Mouse (Mus musculus): Measurements from ENCODE around the gene Dnhd1.
"Not testable (repeated sequence)": the region's sequence is repeated elsewhere in the genome, so short reads cannot be mapped to it uniquely, and the experiment has no call there.

Gene Dnhd1

DNA sequence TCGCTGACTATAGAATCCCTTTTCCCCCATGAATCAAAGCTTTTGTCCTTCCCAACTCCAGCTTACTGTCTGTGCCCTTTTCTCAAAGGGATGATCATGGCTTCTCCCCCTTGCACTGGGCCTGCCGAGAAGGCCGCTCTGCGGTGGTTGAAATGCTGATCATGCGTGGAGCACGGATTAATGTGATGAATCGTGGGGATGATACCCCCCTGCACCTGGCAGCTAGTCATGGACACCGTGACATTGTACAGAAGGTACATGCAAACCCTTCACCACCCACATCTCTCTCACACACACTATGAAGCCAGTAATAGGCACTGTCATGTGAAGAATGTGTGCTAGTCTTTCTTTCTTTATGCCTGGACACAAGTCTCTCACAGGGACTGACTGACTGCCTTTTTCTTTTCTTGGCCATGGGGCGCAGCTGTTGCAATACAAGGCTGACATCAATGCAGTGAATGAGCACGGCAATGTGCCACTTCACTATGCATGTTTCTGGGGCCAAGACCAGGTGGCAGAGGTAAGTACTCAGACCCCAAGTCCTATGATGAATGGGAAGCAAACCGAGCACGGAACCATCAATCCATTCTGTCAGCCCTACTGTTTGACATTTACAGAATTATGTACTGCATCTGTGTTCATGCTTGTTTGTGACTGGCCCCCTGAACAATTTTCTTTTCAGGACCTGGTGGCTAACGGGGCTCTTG, 89.6 kb downstream of the Dnhd1 start:
- no peaks in the 10 kb centered on the region for H3K27me3 ChIP-seq (ENCODE audit: control insufficient read depth, insufficient read depth, low read length, poor library complexity, severe bottlenecking)
- DNase-seq (ENCODE audit: low read depth, low spot score): no peak

DNA sequence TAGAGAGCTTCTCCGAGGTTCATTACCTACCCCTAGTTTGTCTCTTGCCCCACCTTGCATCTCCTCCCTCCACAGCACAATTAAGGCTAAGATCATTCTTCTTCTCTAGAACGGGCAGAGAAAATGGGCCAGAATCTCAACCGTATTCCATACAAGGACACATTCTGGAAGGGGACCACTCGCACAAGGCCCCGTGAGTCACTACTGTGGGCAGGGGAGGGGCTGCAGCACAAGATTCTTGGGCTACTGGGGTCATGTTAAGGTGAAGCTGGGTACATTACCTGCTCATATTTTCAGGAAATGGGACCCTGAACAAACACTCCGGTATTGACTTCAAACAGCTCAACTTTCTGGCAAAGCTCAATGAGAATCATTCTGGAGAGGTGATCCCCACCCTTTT, 90.2 kb downstream of the Dnhd1 start:
- no peaks in the 10 kb centered on the region for H3K27me3 ChIP-seq (ENCODE audit: control insufficient read depth, insufficient read depth, low read length, poor library complexity, severe bottlenecking)
- H3K36me3 ChIP-seq (ENCODE audit: control insufficient read depth, insufficient read depth, low read length, poor library complexity, severe bottlenecking): peaks cover 2% of the 10 kb centered on the region
- DNase-seq (ENCODE audit: low read depth, low spot score): no peak

More for the DNA sequence above, 89.6 kb downstream of the Dnhd1 start:
- peaks cover 2% of the 10 kb centered on the region for H3K36me3 ChIP-seq (ENCODE audit: control insufficient read depth, insufficient read depth, low read length, poor library complexity, severe bottlenecking)

DNA sequence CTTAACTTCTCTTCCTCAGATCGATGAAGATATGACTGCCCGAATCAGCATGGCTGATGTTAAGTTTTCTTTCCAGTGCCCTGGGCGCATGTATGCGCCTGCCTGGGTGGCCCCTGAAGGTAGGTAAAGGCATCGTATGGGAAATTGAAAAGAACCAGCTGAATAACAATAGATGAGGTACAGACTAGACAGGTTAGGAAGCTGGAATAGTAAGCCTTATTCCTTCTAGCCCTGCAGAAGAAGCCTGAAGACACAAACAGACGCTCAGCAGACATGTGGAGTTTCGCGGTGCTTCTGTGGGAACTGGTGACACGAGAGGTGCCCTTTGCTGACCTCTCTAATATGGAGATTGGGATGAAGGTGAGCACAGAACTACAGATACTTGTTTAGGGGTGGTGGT, 91.4 kb downstream of the Dnhd1 start:
- H3K27me3 ChIP-seq (ENCODE audit: control insufficient read depth, insufficient read depth, low read length, poor library complexity, severe bottlenecking): no peaks in the 10 kb centered on the region
- H3K36me3 ChIP-seq (ENCODE audit: control insufficient read depth, insufficient read depth, low read length, poor library complexity, severe bottlenecking): peaks cover 4% of the 10 kb centered on the region
- no peak for DNase-seq (ENCODE audit: low read depth, low spot score)

DNA sequence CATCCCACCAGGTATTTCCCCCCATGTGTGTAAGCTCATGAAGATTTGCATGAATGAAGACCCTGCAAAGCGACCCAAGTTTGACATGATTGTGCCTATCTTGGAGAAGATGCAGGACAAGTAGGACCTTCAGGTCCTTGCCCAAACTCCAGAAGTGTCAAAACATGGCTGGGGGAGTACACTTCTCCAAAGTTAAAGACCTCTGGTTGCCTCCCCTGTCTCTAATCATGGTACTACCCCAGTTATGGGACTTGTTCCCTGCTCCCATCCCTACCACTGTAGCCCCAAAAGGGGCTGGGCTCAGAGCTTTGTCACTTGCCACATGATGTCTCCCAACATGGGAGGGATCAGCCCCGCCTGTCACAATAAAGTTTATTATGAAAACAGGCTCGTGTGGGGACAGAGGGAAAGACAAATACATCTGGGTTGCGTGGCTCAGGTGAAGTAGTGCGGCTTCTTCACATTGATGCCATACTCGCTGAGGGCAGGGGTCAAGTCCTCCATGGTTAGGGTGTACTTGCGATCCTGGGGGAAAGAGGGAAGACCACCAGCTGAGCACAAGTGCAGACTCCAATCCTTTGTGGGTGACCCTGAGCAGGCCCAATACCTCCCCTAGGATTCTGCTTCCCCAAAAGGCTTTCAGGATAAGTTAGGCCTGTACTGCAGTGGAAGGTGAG, 92.0 kb downstream of the Dnhd1 start:
- H3K36me3 ChIP-seq (ENCODE audit: control insufficient read depth, insufficient read depth, low read length, poor library complexity, severe bottlenecking); H3K27me3 ChIP-seq (ENCODE audit: control insufficient read depth, insufficient read depth, low read length, poor library complexity, severe bottlenecking); DNase-seq (ENCODE audit: low read depth, low spot score): not testable (repeated sequence)

DNA sequence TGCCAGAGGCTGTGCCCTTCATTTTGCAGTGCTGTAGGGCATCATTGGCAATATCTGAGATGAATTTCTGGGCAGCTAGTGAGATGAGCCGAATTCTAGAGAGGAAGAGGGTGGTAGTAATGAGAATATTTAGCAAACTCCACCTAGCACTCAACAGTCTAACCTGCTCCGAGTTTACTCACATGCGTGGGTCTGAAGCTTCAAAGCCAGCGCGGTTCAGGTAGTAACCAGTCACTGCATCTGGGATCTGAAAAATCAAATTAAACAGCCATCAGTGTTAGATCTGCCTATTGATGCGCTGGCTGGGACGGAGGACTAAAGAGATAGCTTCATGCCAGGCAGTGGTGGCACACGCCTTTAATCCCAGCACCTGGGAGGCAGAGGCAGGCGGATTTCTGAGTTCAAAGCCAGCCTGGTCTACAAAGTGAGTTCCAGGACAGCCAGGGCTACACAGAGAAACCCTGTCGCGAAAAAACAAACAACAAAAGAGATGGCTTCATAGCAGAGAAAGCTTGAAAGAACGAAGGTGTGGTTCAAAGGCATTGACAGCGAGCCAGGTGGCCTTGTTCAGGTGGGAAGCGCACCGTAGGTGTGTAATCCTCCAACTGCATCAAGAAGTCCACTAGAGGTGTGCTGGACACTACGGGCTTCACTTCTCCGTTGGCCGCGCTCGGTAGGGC, 92.8 kb downstream of the Dnhd1 start:
- H3K36me3 ChIP-seq (ENCODE audit: control insufficient read depth, insufficient read depth, low read length, poor library complexity, severe bottlenecking); DNase-seq (ENCODE audit: low read depth, low spot score); H3K27me3 ChIP-seq (ENCODE audit: control insufficient read depth, insufficient read depth, low read length, poor library complexity, severe bottlenecking): not testable (repeated sequence)

DNA sequence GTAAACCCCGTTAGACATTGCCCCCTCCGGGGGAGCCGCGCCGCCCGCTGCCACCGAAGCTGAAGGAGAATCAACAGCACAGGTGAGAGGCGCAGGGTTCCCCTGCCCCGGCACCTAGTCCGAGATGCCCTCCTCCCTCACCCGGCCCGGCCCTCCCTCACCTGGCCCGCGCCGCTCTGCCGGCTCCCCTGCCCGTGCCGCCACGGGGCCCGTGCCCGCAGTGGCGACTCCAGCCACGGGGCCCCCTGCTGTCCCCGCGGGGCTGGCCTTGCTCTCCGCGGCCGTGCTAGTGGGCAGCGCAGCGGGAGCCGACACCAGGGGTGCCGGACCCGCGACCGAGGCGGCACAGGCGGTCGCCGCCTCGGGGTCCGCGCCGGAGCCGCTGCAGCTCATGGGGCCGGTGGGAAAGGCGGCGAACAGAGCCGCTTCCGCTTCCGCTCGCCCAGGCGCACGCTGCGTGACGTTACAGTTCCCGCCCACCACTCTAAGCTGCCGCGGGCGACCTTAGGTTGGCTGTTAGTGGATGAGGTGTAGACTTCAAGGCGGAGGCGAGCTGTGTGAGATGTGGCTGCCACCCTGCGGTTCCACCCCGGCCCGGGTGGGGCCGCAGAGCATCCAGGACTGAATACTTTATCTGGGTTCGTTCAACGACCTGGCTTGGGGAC, 93.4 kb downstream of the Dnhd1 start, which contains the start of gene Taf10:
Gene Taf10, minus strand, starts transcription at position 436 of the 665 bp plus-strand sequence.
- DNase-seq (ENCODE audit: low read depth, low spot score): peak; percentile 95
- H3K36me3 ChIP-seq (ENCODE audit: control insufficient read depth, insufficient read depth, low read length, poor library complexity, severe bottlenecking): peaks cover 4% of the 10 kb centered on the region
- H3K27me3 ChIP-seq (ENCODE audit: control insufficient read depth, insufficient read depth, low read length, poor library complexity, severe bottlenecking): no peaks in the 10 kb centered on the region

DNA sequence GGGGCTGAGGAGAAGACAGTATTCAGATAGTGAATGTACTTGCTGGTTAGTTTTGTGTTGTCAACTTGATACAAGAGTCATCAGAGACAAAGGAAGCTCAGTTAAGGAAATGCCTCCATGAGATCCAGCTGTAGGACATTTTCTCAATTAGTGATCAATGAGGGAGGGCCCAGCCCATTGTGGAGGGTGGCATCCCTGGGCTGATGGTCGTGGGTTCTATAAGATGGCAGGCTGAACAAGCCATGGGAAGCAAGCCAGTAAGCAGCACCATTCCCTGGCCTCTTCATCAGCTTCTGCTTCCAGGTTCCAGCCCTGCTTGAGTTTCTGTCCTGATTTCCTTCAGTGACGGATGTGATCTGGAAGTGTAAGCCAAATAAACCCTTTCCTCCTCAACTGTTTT, 97.1 kb downstream of the Dnhd1 start:
- DNase-seq (ENCODE audit: low read depth, low spot score): no peak
- peaks cover 2% of the 10 kb centered on the region; the same call in 1 of the 2 replicates for H3K36me3 ChIP-seq (ENCODE audit: control insufficient read depth, insufficient read depth, low read length, poor library complexity, severe bottlenecking)

DNA sequence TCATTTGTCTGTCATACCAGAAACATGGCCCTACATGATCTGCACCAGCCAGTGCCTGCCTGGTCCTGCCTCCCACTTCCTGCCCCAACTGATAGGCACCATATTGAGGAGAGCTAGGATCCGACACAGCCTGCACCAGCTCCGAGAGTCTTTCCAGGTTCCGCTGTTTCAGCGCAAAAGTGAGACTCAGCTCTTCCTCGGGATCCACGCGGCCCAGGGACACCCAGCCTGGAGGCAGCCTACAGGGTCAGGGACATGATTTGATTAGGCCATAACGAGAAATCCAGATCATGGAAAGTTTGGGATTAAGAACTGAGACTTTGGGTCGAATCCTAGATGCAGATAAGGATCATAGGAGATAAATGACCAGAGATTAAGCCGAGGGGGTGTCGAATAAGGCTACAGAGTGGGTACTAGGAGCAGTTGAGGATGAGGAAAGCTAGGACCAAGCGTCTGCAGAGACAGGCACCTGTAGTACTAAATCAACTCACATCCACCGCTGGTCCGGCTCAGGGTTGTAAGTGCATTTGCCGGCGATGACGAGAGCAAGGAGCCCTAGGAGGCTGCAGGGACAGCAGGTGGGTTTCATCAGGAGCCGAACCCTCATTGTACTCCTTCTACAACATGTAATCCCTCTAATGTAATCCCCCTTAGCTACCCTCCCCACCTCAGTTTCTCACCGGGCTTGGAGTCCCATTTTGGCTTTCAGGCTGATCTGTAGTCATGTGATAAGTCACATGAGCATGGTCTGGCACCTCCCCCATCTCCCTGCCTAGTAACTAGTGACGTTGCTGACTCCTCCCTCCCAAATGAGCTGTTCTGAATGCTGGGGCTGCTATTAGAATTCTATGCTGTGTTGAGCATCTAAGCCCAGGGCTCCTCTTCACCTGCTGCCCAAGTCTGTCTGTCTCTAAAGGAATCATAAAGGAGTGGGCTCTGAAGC, 101.1 kb downstream of the Dnhd1 start, which contains the start of gene Tpp1:
Gene Tpp1, minus strand, starts transcription at position 745 of the 943 bp plus-strand sequence.
- DNase-seq (ENCODE audit: low read depth, low spot score): peak; percentile 97
- no peaks in the 10 kb centered on the region; the same call in 1 of the 2 replicates for H3K36me3 ChIP-seq (ENCODE audit: control insufficient read depth, insufficient read depth, low read length, poor library complexity, severe bottlenecking)
- H3K27me3 ChIP-seq (ENCODE audit: control insufficient read depth, insufficient read depth, low read length, poor library complexity, severe bottlenecking): no peaks in the 10 kb centered on the region

More for the DNA sequence above, 97.1 kb downstream of the Dnhd1 start:
- H3K27me3 ChIP-seq (ENCODE audit: control insufficient read depth, insufficient read depth, low read length, poor library complexity, severe bottlenecking): no peaks in the 10 kb centered on the region

DNA sequence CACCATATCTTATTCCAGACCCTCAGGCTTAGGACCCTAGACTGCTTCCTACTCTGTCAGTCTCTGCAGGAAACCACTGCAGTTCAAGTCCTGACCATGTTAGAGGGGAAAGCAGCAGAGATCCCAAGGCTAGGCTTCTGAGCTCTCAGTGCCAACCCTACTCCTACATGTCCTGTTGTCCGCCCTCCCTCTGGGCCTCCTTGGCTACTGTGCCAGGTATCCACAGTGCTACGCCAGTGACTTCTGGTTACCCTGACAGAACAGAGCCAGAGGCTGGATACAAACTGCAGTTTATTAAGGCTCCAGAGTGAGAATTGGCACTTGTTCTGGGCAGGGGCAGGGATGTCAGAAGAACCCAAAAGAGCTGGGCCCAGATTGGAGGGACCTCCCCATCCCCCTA, 102.1 kb downstream of the Dnhd1 start:
- H3K27me3 ChIP-seq (ENCODE audit: control insufficient read depth, insufficient read depth, low read length, poor library complexity, severe bottlenecking): no peaks in the 10 kb centered on the region
- DNase-seq (ENCODE audit: low read depth, low spot score): no peak
- no peaks in the 10 kb centered on the region; the same call in 1 of the 2 replicates for H3K36me3 ChIP-seq (ENCODE audit: control insufficient read depth, insufficient read depth, low read length, poor library complexity, severe bottlenecking)

DNA sequence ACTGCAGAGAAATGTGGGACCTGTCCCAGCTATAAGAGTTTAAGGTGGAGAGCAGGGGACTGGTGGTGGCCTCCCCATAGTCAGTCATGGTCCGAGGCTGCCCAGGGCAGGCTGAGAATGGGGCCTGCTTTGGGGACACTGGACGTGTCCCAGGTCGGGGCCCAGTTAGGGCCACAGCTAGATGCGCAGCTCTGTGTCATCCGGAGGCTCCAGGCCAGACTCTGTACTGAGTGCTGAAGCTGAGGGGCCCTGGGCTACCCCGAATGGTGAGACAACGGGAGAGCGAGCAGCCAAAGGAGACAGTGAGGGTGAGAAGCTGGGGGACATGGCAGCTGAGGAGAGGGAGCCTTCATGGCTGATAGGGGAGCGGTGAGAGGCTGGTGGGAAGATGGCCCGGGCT, 102.7 kb downstream of the Dnhd1 start:
- no peaks in the 10 kb centered on the region for H3K27me3 ChIP-seq (ENCODE audit: control insufficient read depth, insufficient read depth, low read length, poor library complexity, severe bottlenecking)

DNA sequence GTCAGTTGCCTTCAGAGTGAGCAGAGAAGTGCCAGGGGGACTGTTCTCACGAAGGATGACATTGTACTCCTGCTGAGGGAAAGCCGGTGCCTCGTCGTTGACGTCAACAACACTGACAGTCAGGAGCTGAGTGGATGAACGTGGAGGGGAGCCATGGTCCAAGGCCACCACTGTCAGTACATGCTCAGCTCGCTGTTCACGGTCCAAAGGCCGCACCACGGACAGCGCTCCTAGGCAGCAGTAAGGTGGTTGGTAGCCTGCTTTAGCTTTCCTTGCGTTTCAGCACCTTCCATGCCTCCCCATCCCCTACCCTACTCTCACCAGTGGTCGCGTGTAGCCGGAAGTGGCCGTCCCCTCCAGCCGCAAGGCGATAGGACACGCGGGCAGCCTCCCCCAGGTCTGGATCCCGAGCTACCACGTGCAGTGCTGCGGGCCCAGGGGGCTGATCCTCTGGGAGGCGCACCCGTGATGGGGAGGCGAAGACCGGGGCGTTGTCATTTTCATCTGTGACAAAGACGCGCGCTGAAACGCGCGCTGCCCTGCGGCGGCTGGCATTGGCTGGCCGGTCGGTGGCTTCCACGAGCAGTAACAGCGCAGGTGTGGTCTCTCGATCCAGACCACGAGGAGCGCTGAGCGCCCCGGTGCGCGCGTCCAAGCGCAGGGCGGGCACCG, 111.3 kb downstream of the Dnhd1 start:
- H3K27me3 ChIP-seq (ENCODE audit: control insufficient read depth, insufficient read depth, low read length, poor library complexity, severe bottlenecking): no peaks in the 10 kb centered on the region
- no peak for DNase-seq (ENCODE audit: low read depth, low spot score)

More for the DNA sequence above, 102.7 kb downstream of the Dnhd1 start:
- H3K36me3 ChIP-seq (ENCODE audit: control insufficient read depth, insufficient read depth, low read length, poor library complexity, severe bottlenecking): no peaks in the 10 kb centered on the region; the same call in 1 of the 2 replicates
- no peak for DNase-seq (ENCODE audit: low read depth, low spot score)

DNA sequence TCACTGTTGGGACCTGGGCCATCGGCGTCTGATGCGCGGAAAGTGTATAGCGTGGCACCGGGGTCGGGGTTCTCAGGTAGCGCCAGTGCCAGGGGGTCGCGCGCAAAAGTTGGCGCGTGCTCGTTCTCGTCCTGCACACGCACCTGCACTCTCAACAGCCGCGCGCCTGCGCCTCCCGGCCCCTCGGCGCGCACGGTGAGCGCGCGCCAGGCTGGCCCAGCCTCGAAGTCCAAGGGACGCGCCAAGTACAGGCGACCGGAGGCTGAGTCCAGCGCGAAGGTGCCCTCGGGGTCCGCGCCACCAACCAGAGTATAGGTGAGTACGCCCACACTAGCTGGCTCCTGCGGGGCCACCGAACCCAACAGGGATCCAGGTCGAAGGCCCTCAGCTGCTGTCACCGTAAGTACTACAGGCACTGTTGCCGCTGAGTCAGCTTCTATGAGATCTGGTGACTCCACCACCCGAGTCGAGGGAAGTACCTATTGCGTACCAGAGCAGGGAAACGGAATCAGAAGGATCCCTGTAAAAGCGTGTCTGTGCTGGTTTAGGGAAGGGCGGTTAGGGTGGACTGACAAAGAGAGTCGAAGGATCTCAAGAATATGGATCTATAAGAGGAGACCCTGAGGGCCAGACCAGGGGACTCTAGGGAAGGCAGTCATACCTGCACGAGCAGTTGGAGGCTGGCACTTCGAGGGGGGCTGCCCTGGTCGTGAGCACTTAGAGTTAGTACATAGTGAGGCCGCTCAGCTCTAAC, 112.1 kb downstream of the Dnhd1 start:
- no peak for DNase-seq (ENCODE audit: low read depth, low spot score)
- Histone ChIP-seq H3K27me3 (ENCODE audit: control insufficient read depth, insufficient read depth, low read length, poor library complexity, severe bottlenecking) (no peaks in the 10 kb centered on the region), H3K36me3 (ENCODE audit: control insufficient read depth, insufficient read depth, low read length, poor library complexity, severe bottlenecking) (no peaks in the 10 kb centered on the region)

More for the DNA sequence above, 111.3 kb downstream of the Dnhd1 start:
- no peaks in the 10 kb centered on the region for H3K36me3 ChIP-seq (ENCODE audit: control insufficient read depth, insufficient read depth, low read length, poor library complexity, severe bottlenecking)

DNA sequence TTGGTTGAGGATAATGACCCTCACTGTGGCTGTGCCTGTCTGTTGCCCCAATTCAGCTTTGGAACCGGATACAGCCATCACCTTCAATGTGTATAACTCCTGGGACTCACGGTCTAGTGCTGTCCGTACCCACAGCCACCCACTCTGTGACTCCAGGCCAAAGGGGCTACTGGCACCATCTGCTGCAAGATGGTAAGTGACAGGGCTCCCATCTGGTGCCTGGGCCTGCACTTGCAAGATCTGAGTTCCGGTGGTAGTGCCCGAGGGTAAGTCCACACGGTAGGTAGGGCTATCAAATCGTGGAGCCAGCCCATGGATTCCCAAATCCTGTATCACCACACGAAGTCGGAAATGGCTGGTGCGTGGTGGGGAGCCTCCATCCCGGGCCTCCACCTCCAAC, 113.7 kb downstream of the Dnhd1 start:
- DNase-seq (ENCODE audit: low read depth, low spot score): no peak
- Histone ChIP-seq H3K27me3 (ENCODE audit: control insufficient read depth, insufficient read depth, low read length, poor library complexity, severe bottlenecking) (no peaks in the 10 kb centered on the region), H3K36me3 (ENCODE audit: control insufficient read depth, insufficient read depth, low read length, poor library complexity, severe bottlenecking) (no peaks in the 10 kb centered on the region)
